8 mouse cellular contexts compared by ENCODE assay signal in the genomic region with DNA sequence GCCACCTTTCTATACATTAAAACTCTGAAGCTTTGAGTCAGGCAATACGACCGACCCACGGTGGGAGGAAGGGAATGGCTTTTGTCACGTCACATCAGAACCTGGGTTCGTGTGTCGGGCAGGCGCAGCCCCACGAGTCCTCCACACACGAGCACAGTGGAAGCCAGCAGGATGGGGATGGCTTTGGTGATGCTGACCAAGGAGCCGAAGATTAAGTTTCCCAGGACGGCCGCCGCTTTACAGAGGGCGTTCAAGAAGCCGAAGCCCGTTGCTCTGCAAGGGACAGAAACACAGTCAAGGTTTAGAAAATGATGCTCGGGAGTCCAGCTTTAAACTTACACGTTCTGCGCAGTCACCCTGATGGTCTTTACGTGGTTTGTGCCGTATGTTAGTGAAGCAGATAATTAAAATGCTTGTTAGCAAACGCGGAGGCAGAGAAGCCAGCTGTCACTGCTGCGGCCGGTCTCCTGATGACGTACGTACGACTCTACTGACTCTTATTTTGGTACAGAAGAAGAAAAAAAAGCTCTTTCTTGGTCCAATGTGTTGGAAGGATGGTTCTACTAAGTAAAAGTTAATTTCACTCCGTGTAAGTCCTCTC.
DNase-seq lines count a peak whose midpoint lies in the region; ATAC-seq lines count a peak whose summit lies in the region.

No protein-coding gene starts in this region.

- 4% methylated on average over 29 of the region's 29 CpGs for WGBS in forebrain, embryonic 15.5 days
- WGBS in hindbrain, embryonic 13.5 days = 11% methylated on average over 29 of the region's 29 CpGs
- WGBS in midbrain, embryonic 10.5 days = 18% methylated on average over 29 of the region's 29 CpGs

- H3K4me3 ChIP-seq in forebrain, embryonic 15.5 days = peak overlapping the region; percentile 42
- H3K4me3 ChIP-seq in hindbrain, embryonic 13.5 days = peak overlapping the region; percentile 32
- H3K4me3 ChIP-seq in midbrain, embryonic 10.5 days = peak overlapping the region; percentile 53

- H3K9ac ChIP-seq in forebrain, embryonic 15.5 days (replicated peaks) = peak overlapping the region; percentile 39
- H3K9ac ChIP-seq in hindbrain, embryonic 13.5 days = peak overlapping the region; percentile 64

- intact Hi-C loops in left cerebral cortex, postnatal 10 days (cut with DNase I) = loop anchor here (10.0 kb wide), 1 partner anchor 396 kb away; no protein-coding TSS in a partner anchor

- H3K27ac ChIP-seq in forebrain, embryonic 15.5 days (replicated peaks) = no peak overlapping the region
- H3K27ac ChIP-seq in hindbrain, embryonic 13.5 days = peak overlapping the region; percentile 19; the same call in 1 of the 2 replicates
- H3K27ac ChIP-seq in midbrain, embryonic 10.5 days (replicated peaks) = peak overlapping the region; percentile 83

- peak; percentile 65 for ATAC-seq in forebrain, embryonic 15.5 days (replicated peaks)
- ATAC-seq in hindbrain, embryonic 13.5 days (ENCODE audit: low FRiP score) = peak; percentile 37

- H3K9me3 ChIP-seq in forebrain, embryonic 15.5 days = no peaks in the 10 kb centered on the region
- H3K9me3 ChIP-seq in hindbrain, embryonic 13.5 days = no peaks in the 10 kb centered on the region
- no peaks in the 10 kb centered on the region for H3K9me3 ChIP-seq in midbrain, embryonic 10.5 days (replicated peaks)

- peaks cover 33% of the 10 kb centered on the region for H3K4me1 ChIP-seq in forebrain, embryonic 15.5 days
- peaks cover 46% of the 10 kb centered on the region for H3K4me1 ChIP-seq in hindbrain, embryonic 13.5 days (replicated peaks)
- H3K4me1 ChIP-seq in midbrain, embryonic 10.5 days = peaks cover 53% of the 10 kb centered on the region

- no peaks in the 10 kb centered on the region for H3K36me3 ChIP-seq in forebrain, embryonic 15.5 days
- H3K36me3 ChIP-seq in hindbrain, embryonic 13.5 days = no peaks in the 10 kb centered on the region
- H3K36me3 ChIP-seq in midbrain, embryonic 10.5 days = no peaks in the 10 kb centered on the region
- H3K36me3 ChIP-seq in splenic B cell, adult 2 months (ENCODE audit: control insufficient read depth, insufficient read depth, low read length, poor library complexity, severe bottlenecking) = no peaks in the 10 kb centered on the region

- H3K27me3 ChIP-seq in forebrain, embryonic 15.5 days = no peaks in the 10 kb centered on the region
- H3K27me3 ChIP-seq in hindbrain, embryonic 13.5 days = no peaks in the 10 kb centered on the region
- peaks cover 6% of the 10 kb centered on the region for H3K27me3 ChIP-seq in midbrain, embryonic 10.5 days (ENCODE audit: low read depth, poor library complexity, severe bottlenecking)
- no peaks in the 10 kb centered on the region for H3K27me3 ChIP-seq in splenic B cell, adult 2 months (ENCODE audit: control insufficient read depth, insufficient read depth, low read length, poor library complexity, severe bottlenecking)

- peak overlapping the region; percentile 80 for H3K4me2 ChIP-seq in forebrain, embryonic 15.5 days (replicated peaks)
- peak overlapping the region; percentile 58 for H3K4me2 ChIP-seq in hindbrain, embryonic 13.5 days

- peak; percentile 22 to 69 for DNase-seq in adrenal gland, adult (ENCODE audit: inconsistent age in 2 of 2, low spot score in 1 of 2)
- no peak for DNase-seq in adrenal gland, postnatal 4 days (ENCODE audit: low spot score in 2 of 2)
- DNase-seq in brain, adult 2 months (ENCODE audit: low read depth, low spot score) = peak; percentile 82
- peak; percentile 50 to 59 for DNase-seq in left cerebral cortex, postnatal 10 days (ENCODE audit: extremely low spot score in 1 of 2, low spot score in 2 of 2)
- DNase-seq in midbrain, embryonic 10.5 days (ENCODE audit: low spot score) = peak; percentile 57
- peak; percentile 42 for DNase-seq in splenic B cell, adult 2 months (ENCODE audit: low read depth, low spot score)

Comparison
In these comparisons a context has a peak if more than half of its experiments do, and no peak if none do; other contexts are left out.
1. DNase-seq: peak in adrenal gland, adult (2 of 2), brain, adult 2 months (single experiment), left cerebral cortex, postnatal 10 days (2 of 2), midbrain, embryonic 10.5 days (single experiment) and splenic B cell, adult 2 months (single experiment); none in adrenal gland, postnatal 4 days (0 of 2).
2. Peak in every context shown above with its lines, with median percentiles within 50 percentile points of each other: H3K4me3 ChIP-seq.